Mouse (Mus musculus) thymus, adult 18-20 months (tissue): ENCODE results near the gene Frg2f1.
A peak's percentile ranks its signal among the peaks of the same experiment; 100 is the strongest.
"Not testable (repeated sequence)": the region's sequence is repeated elsewhere in the genome, so short reads cannot be mapped to it uniquely, and the experiment has no call there.

Source experiments
- DNase-seq, 2 experiments: peaks; one replicate each; pipeline ENCODE4 v3.0.0; 2022; ENCODE audit warnings: mixed read lengths in 2 of 2

The Frg2f1 gene

GRCm38 (mm10) chr4:119539031-119539824, at the start of gene Frg2f1:
Frg2f1 (minus strand) TSS chr4:119539529.
- DNase-seq, result peak; percentile 83 to 86

- DNase-seq, result no peak
These were observed 48.7 kb upstream of the Frg2f1 start for GRCm38 (mm10) chr4:119588037-119588436.

GRCm38 (mm10) chr4:119575459-119575858, 36.1 kb upstream of the Frg2f1 start:
- DNase-seq, result no peak

GRCm38 (mm10) chr4:119574504-119574903, 35.2 kb upstream of the Frg2f1 start:
- no peak for DNase-seq

GRCm38 (mm10) chr4:119572682-119573081, 33.4 kb upstream of the Frg2f1 start:
- no peak for DNase-seq

GRCm38 (mm10) chr4:119566322-119566835, 27.1 kb upstream of the Frg2f1 start:
- no peak for DNase-seq

GRCm38 (mm10) chr4:119563136-119563535, 23.8 kb upstream of the Frg2f1 start:
- DNase-seq, result no peak

GRCm38 (mm10) chr4:119555466-119555865, 16.1 kb upstream of the Frg2f1 start:
- no peak for DNase-seq

GRCm38 (mm10) chr4:119550864-119551263, 11.5 kb upstream of the Frg2f1 start:
- DNase-seq, result no peak

- DNase-seq, result no peak
These were observed 1.2 kb upstream of the Frg2f1 start for GRCm38 (mm10) chr4:119540533-119540890.

- peak; percentile 39 to 44 for DNase-seq
These were observed 655 bp upstream of the Frg2f1 start for GRCm38 (mm10) chr4:119539836-119540532.

GRCm38 (mm10) chr4:119537436-119537835, 1.9 kb downstream of the Frg2f1 start:
- DNase-seq, result no peak

- DNase-seq, result not testable (repeated sequence)
These were observed 2.7 kb downstream of the Frg2f1 start, which contains the start of gene Foxj3 for GRCm38 (mm10) chr4:119536615-119537014. Foxj3 (plus strand) TSS chr4:119537004.

- no peak for DNase-seq
These were observed 4.2 kb downstream of the Frg2f1 start for GRCm38 (mm10) chr4:119535103-119535502.

- DNase-seq, result no peak
These were observed 7.5 kb downstream of the Frg2f1 start for GRCm38 (mm10) chr4:119531813-119532212.

GRCm38 (mm10) chr4:119526329-119526845, 12.9 kb downstream of the Frg2f1 start:
- no peak for DNase-seq

GRCm38 (mm10) chr4:119524466-119524865, 14.9 kb downstream of the Frg2f1 start:
- no peak for DNase-seq

- no peak for DNase-seq
These were observed 15.3 kb downstream of the Frg2f1 start for GRCm38 (mm10) chr4:119524010-119524409.

- no peak for DNase-seq
These were observed 15.8 kb downstream of the Frg2f1 start for GRCm38 (mm10) chr4:119523575-119523974.

GRCm38 (mm10) chr4:119512731-119513141, 26.6 kb downstream of the Frg2f1 start:
- DNase-seq, result no peak

GRCm38 (mm10) chr4:119511591-119511990, 27.7 kb downstream of the Frg2f1 start:
- no peak for DNase-seq

GRCm38 (mm10) chr4:119498319-119498848, 40.9 kb downstream of the Frg2f1 start:
- no peak for DNase-seq

GRCm38 (mm10) chr4:119492933-119493327, 46.4 kb downstream of the Frg2f1 start:
- no peak for DNase-seq
